Mouse (Mus musculus) cerebellum, postnatal 10 days (tissue): ENCODE results near the gene Ak4.
"Not testable (repeated sequence)": the region's sequence is repeated elsewhere in the genome, so short reads cannot be mapped to it uniquely, and the experiment has no call there.

Experiments
- DNase-seq, 2 experiments: peaks; one replicate each; pipeline ENCODE4 v3.0.0; 2021; ENCODE audit warnings: mixed read lengths in 2 of 2

Gene Ak4

GRCm38 (mm10) chr4:101419151-101419910 is at the start of gene Ak4:
Gene Ak4 (plus strand): TSS chr4:101419277.
- DNase-seq, result peak; percentile 72 to 77

- DNase-seq, result no peak
Observed at GRCm38 (mm10) chr4:101369738-101370275, 49.3 kb upstream of the Ak4 start.

GRCm38 (mm10) chr4:101372283-101372682 is 46.8 kb upstream of the Ak4 start:
- no peak for DNase-seq

GRCm38 (mm10) chr4:101372751-101373150 is 46.3 kb upstream of the Ak4 start:
- peak; percentile 42 to 53 for DNase-seq

GRCm38 (mm10) chr4:101374104-101374503 is 45.0 kb upstream of the Ak4 start:
- DNase-seq, result no peak

- no peak for DNase-seq
Observed at GRCm38 (mm10) chr4:101376835-101377234, 42.2 kb upstream of the Ak4 start.

GRCm38 (mm10) chr4:101378241-101378640 is 40.8 kb upstream of the Ak4 start:
- DNase-seq, result no peak

GRCm38 (mm10) chr4:101378778-101379177 is 40.3 kb upstream of the Ak4 start:
- peak in 1 of 2 experiments; percentile 17 for DNase-seq

GRCm38 (mm10) chr4:101385002-101385401 is 34.1 kb upstream of the Ak4 start:
- DNase-seq, result peak; percentile 56 to 59

GRCm38 (mm10) chr4:101388246-101388645 is 30.8 kb upstream of the Ak4 start:
- no peak for DNase-seq

- DNase-seq, result not testable (repeated sequence)
Observed at GRCm38 (mm10) chr4:101388656-101389055, 30.4 kb upstream of the Ak4 start.

GRCm38 (mm10) chr4:101392229-101392628 is 26.8 kb upstream of the Ak4 start:
- DNase-seq, result peak; percentile 70 to 77

GRCm38 (mm10) chr4:101393292-101393711 is 25.8 kb upstream of the Ak4 start:
- DNase-seq, result no peak

GRCm38 (mm10) chr4:101395021-101395533 is 24.0 kb upstream of the Ak4 start:
- no peak for DNase-seq

GRCm38 (mm10) chr4:101400025-101400594 is 19.0 kb upstream of the Ak4 start:
- no peak for DNase-seq

- no peak for DNase-seq
Observed at GRCm38 (mm10) chr4:101401945-101402344, 17.1 kb upstream of the Ak4 start.

- peak in 1 of 2 experiments; percentile 26 for DNase-seq
Observed at GRCm38 (mm10) chr4:101404863-101405262, 14.2 kb upstream of the Ak4 start.

- DNase-seq, result no peak
Observed at GRCm38 (mm10) chr4:101406411-101407196, 12.5 kb upstream of the Ak4 start.

- peak; percentile 63 to 66 for DNase-seq
Observed at GRCm38 (mm10) chr4:101416966-101417365, 2.1 kb upstream of the Ak4 start.

- peak; percentile 56 to 72 for DNase-seq
Observed at GRCm38 (mm10) chr4:101419911-101420880, 1.1 kb downstream of the Ak4 start.

- peak; percentile 85 to 91 for DNase-seq
Observed at GRCm38 (mm10) chr4:101422996-101423395, 3.9 kb downstream of the Ak4 start.

GRCm38 (mm10) chr4:101423571-101423970 is 4.5 kb downstream of the Ak4 start:
- DNase-seq, result no peak
